Mouse (Mus musculus) layer of hippocampus, postnatal 25 days (tissue): ENCODE data around the gene Adap1. TPM values are rescaled to one million over a fixed set of nuclear protein-coding genes. Genes with fewer than 3 reads are reported as not detected.

Experiments used
- DNase-seq, 2 experiments: peaks; one replicate each; pipeline ENCODE4 v3.0.0; 2022; ENCODE audit warnings: mixed read lengths in 2 of 2, low spot score in 1 of 2; ENCODE audit errors: extremely low spot score in 1 of 2
- total RNA-seq, 2 experiments: library from RNA; stranded (reverse); gene quantifications; 2 replicates each; pipeline ENCODE4 v1.2.3; 2021

Gene Adap1
- total RNA-seq, 2 experiments from 2014 or later, result 207 to 215 TPM

DNA sequence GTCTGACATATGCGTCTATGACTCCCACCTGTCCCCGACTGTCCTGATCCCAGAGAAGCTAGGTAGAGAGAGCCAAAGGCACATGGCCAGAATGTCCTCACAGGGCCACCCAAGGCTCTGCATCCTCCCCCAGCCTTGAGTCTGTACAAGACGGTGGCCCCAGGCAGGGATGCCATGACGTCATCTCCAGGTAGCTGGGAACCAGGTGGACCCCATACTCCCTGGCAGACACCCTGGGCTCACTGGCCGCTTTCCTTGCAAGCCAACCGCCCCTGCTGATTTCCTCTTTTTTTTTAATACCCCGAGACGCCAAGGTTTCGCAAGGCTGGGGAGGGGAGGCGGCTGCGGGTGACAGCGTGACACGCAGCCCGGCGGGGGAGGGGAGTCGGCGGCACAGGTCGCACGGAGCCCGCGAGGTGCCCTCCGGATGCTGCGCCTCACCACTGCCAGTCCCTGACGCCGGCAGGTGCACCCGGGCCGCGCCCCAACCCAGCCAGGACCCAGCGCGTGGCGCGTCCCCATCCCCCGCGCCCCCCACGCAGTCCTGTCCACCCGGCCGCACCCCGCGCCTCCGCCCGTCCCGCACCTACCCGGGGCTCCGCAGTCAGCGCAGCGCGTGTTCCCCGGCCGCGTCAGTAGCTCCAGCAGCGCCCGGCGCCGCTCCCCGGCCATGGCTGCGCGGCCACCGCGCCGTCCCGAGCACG lies 579 bp downstream of the Adap1 start:
- peak; percentile 26 to 62 for DNase-seq

GRCm38 (mm10) chr5:139324045-139324491 lies 1.4 kb downstream of the Adap1 start:
- DNase-seq, result no peak

DNA sequence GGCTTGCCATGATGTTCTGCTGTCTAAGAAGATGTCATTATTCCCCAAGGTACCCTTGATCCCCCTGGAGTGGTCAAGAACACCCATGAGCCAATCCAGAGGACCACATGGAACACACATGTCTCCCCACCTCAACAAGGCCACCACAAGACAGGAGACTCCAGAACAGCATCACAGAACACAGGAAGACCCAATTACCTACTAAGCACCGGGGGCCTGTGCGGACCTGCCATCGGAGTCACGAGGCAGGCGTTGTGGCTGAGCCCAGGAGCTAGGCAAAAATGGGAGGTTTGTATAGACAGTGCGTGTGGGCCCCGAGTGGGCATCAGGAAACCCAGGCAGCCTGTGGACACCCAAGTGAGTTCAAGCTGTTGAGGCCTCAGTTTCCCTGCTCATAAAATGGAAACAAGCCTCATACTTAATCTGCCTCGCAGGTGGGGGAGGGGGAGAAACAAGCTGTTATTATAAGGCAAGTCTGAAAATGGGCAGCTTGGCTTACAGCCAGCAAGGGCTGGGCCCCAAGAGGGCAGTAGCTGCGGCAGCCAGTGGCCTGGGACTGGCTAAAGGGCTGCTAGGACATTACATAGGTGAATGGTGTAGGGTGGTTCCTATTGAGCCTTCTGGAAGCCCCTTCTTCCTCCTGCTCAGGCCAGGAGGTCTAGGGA lies 2.0 kb downstream of the Adap1 start:
- DNase-seq, result peak in 1 of 2 experiments; percentile 37

DNA sequence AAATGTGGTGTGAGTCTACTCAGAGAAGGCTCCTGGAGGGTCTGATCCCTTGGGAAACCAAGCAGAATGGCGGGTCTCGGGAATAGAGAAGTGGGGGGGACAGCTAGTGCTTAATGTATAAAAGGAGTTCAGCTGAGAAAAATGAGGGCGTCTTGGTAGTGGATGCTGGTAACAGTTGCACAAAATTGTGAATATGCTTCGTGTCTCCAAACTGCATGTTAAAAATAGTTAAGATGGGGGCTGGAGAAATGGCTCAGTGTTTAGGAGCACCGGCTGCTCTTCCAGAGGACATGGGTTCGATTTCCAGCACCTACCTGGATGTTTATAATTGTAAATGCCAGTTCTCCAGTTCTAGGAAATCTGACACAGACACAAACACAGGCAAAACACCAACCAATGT lies 4.1 kb downstream of the Adap1 start:
- no peak for DNase-seq

GRCm38 (mm10) chr5:139320424-139320823 lies 5.0 kb downstream of the Adap1 start:
- no peak for DNase-seq

DNA sequence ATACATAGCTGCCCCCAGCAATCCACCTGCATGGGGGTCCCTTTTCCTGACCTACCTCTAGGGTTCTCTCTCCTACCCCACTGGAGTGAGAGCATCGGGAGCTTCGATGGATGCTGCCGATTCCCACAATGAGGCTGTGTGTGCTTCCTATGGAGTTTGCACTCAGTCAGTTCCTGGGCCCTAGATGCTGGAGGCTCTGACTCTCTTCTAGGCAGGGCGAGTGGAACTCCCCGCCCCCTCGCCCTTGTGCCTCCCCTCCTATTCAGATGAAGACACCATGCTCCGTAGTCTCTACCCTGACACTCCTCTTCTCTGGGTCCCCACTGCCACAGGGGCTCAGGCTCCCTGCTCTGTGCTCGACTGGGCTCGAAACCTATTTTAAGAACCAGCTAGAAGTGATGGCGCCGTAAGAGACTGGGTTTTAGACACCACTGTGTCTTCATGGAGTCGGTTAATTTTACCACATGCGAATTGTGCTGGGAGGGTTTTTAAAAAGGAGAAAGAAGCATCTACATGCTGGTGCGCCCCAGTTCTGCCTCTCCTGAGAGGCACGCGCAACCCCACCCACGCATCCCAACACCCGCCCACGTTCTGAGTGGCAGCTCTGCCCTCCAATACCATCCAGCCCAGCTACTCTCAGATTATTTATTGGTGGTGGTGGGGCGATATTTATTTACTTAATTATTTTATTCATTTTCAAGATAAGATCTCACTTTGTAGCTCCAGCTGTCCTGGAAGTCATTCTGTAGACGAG lies 7.5 kb downstream of the Adap1 start:
- DNase-seq, result peak; percentile 45 to 59

DNA sequence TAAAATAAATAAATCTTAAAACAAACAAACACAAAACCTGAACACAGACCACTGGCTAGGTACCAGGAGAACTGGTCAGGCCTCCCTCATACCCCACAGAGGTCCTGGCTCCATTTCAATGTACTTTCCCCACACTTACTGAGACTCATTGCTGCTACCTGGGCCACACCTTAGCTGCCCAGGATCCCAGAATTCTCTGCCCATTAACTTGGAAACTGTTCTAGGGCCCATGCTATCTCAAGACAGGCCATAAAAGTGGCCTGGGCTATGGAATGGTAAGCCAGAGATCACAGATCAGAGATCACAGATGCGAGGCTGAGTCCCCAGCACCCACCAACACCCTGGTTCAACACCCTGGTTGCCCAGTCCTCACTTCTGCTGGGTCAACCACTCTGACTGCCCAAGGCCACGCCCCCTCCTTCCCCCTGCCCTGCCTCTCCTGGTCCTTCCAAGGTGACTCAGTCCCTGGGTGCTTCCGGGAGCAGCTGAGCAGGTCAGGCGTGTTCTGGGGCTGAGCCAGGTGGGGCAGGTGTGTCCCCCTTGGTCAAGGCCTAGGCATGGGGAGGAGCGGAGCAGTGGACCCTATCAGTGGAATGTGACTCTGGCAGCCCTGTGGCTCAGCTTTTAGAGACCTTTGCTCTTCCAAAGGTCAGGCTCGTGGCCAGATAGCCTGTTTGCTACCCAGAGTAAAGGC lies 8.3 kb downstream of the Adap1 start:
- DNase-seq, result no peak

- no peak for DNase-seq
These were observed 10.3 kb downstream of the Adap1 start for GRCm38 (mm10) chr5:139314941-139315642.

DNA sequence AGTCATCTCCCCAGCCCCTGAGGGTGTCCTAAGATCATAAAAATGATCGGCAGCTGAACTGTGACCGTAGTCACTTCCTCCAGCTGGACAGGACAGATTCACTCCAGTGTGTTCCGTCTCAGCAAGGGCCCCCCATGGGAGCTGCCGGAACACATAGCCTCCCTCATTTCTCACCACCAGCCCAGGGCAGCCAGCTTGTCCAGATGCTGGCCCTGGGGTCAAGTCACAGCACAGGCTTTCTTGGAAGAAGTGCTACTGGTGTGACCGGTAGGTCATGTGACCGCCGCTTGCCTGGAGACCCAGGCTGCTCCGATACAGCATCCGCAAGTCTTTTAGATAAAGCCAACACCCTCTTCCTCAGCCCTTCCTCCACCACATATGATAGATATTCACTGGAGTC lies 11.9 kb downstream of the Adap1 start:
- no peak for DNase-seq

- no peak for DNase-seq
These were observed 13.6 kb downstream of the Adap1 start for GRCm38 (mm10) chr5:139311822-139312221.

DNA sequence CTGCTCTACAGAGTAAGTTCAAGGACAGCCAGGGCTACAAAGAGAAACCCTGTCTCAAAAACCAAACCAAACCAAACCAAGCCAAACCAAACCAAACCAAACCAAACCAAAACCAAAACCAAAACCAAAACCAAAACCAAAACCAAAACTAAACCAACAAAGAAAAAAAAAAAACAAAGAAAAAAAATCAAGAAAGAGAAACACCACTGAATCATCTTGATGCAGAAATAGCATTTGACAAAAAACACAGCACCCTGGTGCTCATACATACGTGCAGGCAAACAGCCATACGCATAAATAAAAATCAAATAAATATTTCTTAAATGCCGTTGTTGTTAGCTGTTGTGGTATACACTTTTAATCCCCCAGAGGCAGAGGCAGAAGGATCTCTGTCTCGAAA lies 14.9 kb downstream of the Adap1 start:
- no peak for DNase-seq

- DNase-seq, result no peak
These were observed 15.5 kb downstream of the Adap1 start for GRCm38 (mm10) chr5:139309946-139310345.

GRCm38 (mm10) chr5:139303646-139304061 lies 21.8 kb downstream of the Adap1 start:
- no peak for DNase-seq

DNA sequence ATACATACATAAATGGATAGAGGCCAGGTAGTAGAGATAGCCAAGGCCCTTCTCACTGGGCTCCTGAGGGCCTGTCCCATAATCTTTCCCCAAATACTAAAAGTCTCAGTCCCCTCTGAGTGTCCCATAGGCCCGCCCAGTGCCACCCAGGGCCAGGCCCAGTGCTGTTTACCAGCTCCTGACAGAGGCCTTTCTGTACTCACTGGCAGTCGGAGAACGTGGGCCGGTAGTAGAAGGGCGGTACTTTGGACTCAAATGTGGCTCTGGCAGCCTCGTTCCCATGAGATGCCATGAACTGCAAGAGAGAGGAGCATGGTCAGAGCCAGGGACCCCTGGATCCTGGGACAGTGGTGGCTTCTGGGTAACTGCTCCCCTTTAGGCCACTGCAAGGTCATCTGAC lies 23.3 kb downstream of the Adap1 start:
- DNase-seq, result no peak

DNA sequence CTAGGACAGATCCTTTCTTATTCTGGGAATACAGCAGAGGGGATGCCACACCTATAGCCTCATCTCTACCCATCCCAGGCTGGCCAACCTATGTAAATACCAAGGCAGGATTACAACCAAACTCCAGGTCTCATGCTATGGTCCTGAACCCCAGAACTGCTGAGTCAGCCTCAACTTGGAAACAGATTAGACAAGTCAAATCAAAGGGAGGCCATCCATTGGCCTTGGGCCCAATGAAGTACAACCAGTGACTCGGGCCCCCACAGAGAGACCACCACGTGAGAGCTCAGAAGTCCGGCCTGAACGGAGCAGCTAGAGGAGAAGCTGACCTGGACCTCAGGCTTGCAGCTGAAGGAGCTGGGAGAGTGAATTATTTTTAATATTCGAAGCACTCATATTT lies 27.7 kb downstream of the Adap1 start:
- DNase-seq, result no peak

- no peak for DNase-seq
These were observed 28.3 kb downstream of the Adap1 start for GRCm38 (mm10) chr5:139297092-139297491.

DNA sequence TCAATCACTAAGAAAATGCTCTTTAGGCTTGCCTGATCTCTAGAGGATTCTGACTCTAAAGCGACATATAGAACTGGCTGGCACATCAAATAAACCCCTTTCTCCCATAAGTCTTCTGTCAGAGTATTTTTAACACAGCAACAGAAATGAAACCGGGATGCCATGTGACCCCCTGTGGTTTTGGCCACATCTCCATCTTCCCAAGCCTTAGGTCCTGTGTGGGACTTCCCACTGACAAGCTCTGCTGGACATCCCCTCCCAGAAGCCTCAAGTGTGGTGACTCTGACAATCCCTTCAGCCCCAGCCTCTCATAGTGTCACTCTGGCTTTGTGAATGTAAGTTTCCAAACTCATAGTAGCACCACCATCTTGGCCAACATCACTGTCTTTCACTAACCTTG lies 31.3 kb downstream of the Adap1 start:
- no peak for DNase-seq

DNA sequence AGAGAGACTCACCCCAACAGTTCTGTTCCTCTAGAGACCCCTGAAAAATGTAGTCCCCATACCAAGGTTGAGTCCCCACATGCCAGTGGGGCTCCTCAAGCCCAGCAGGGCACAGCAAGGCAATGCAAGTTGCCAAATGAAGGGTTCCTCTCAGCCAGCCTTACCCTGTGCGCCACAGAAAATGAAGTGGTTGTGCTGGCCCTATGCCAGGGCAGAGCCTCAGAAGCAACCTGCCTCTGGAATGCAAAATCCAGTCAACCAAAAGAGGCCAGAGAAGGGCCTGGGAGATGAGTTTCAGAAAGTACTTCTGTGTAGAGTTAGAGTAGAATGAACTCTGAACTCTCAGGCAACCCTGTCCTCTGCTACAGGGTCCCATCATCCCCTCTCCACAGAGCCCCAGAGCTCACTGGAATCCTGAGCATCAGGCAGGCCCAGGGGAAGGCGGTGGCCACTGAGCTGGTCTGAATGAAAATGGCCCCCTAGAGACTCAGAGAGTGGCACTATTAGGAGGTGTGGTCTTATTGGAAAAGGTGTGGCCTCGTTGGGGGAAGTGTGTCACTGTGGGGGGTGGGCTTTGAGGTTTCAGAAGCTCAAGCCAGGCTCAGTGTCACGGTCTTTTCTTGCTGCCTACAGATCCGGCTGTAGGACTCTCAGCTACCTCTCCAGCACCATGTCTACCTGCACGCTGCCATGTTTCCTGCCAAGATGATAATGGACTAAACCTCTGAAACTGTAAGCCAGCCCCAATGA lies 33.4 kb downstream of the Adap1 start:
- no peak for DNase-seq

DNA sequence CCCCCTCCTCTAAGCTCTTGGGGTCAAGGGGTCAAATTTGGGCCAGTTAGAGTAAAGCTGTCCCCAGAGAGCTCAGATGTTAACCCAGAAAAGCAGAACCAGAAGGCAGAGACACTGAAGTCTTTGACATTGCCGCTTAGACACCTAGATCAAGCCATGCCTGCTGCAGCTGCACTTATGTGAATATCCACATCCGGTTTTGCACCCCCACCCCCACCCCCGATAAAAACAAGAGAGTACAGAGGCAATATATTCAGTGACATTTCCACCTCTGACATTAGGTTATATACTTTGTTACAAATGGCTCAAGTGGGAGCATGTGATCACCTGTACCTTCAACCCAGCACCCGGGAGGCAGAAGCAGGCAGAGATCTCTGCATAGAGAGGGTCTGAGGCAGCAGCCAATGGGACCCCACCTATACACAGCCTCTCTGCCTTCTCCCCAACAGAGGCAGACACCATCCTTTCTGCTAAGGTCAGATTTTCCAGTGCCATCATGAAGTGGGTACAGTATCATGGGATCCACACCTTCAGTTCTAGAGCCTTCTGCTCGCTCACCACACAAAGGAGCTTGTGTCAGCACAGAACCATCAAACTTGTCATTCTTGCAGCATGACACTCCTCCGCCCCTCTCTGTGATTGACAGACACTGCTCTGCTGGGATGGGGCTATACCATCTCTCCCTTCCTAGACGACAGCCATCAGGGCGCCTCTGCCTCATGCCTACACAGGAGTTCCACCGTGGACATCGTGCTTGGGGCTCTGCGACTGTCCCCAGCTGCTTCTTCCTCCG lies 34.8 kb downstream of the Adap1 start:
- no peak for DNase-seq
